Mouse (Mus musculus) CH12.LX (cell line): ENCODE measurements around the gene Lypd8. TPM values are rescaled to one million over a fixed set of nuclear protein-coding genes. Genes with fewer than 3 reads are reported as not detected.

Experiments
- DNase-seq: peaks from one replicate; pipeline ENCODE4 v3.0.0-alpha.2; 2013; ENCODE audit errors: extremely low read depth
- H3K27ac ChIP-seq: 2 replicates; pipeline ENCODE4 v1.5.1; 2012; ENCODE audit warnings: low read depth, mild to moderate bottlenecking, control low read depth, moderate library complexity; ENCODE audit not compliant: insufficient read depth
- H3K27me3 ChIP-seq: replicated peaks from 2 replicates; pipeline ENCODE3; 2012; ENCODE audit warnings: inconsistent platforms
- H3K36me3 ChIP-seq, 2 experiments: replicated peaks in 1 of 2; 2 replicates each; pipeline versions ENCODE3 to v1.6.1; 2012; ENCODE audit warnings: inconsistent platforms in 1 of 2, low read length in 1 of 2, mild to moderate bottlenecking in 1 of 2, mixed read lengths in 1 of 2, moderate library complexity in 1 of 2; ENCODE audit not compliant: control insufficient read depth in 1 of 2, insufficient read depth in 1 of 2
- H3K4me1 ChIP-seq, 2 experiments: 2 replicates each; pipeline ENCODE4 v1.6.1; 2012; ENCODE audit warnings: inconsistent platforms in 1 of 2, moderate library complexity in 1 of 2; ENCODE audit not compliant: insufficient read depth in 2 of 2, control insufficient read depth in 1 of 2
- H3K4me2 ChIP-seq: 2 replicates; pipeline ENCODE4 v1.6.1; 2012; ENCODE audit warnings: low read depth, mild to moderate bottlenecking, control low read depth; ENCODE audit not compliant: poor library complexity, insufficient read depth, severe bottlenecking
- H3K4me3 ChIP-seq, 3 experiments: fragments of 150-350 bp in 1 of 3; sonication (generic) in 1 of 3; replicated peaks in 1 of 3; 2 replicates each; pipeline versions ENCODE3 to v1.5.1; 2011 to 2012; ENCODE audit warnings: low read depth in 2 of 3, low read length in 2 of 3, mild to moderate bottlenecking in 2 of 3, moderate library complexity in 2 of 3, control low read depth in 1 of 3, improper control_type of control experiment in 1 of 3, inconsistent platforms in 1 of 3, mixed read lengths in 1 of 3; ENCODE audit not compliant: poor library complexity in 1 of 3
- H3K79me2 ChIP-seq: replicated peaks from 2 replicates; pipeline ENCODE4 v1.6.1; 2012; ENCODE audit warnings: mild to moderate bottlenecking, moderate library complexity; ENCODE audit not compliant: control insufficient read depth, poor library complexity, insufficient read depth, severe bottlenecking; ENCODE audit errors: extremely low read depth
- H3K9ac ChIP-seq: 2 replicates; pipeline ENCODE4 v1.6.1; 2012; ENCODE audit warnings: low read depth, mild to moderate bottlenecking, control low read depth, moderate library complexity; ENCODE audit not compliant: insufficient read depth
- H3K9me3 ChIP-seq: replicated peaks from 2 replicates; pipeline ENCODE3; 2012; ENCODE audit warnings: low read length, inconsistent platforms, mixed read lengths
- BHLHE40 ChIP-seq: IDR thresholded peaks from 2 replicates; pipeline ENCODE4 v1.6.1; 2011; ENCODE audit warnings: mild to moderate bottlenecking, low read depth, low read length, improper control_type of control experiment
- CHD2 ChIP-seq: IDR thresholded peaks from 2 replicates; pipeline ENCODE4 v1.6.1; 2011; ENCODE audit warnings: low read length, improper control_type of control experiment
- CTCF ChIP-seq, 2 experiments: IDR thresholded peaks in 1 of 2; conservative IDR thresholded peaks in 1 of 2; 2 replicates each; pipeline ENCODE4 v1.5.1; 2011 to 2012; ENCODE audit warnings: low read depth in 2 of 2, low read length in 2 of 2, improper control_type of control experiment in 1 of 2, inconsistent platforms in 1 of 2, mild to moderate bottlenecking in 1 of 2, moderate library complexity in 1 of 2
- E2F4 ChIP-seq: IDR thresholded peaks from 2 replicates; pipeline ENCODE4 v1.6.1; 2011; ENCODE audit warnings: low read depth, low read length, improper control_type of control experiment; ENCODE audit not compliant: insufficient replicate concordance
- ELF1 ChIP-seq: IDR thresholded peaks from 2 replicates; pipeline ENCODE4 v1.6.1; 2014; ENCODE audit warnings: low read depth, mild to moderate bottlenecking, inconsistent platforms, low read length, improper control_type of control experiment
- EP300 ChIP-seq: IDR thresholded peaks from 2 replicates; pipeline ENCODE4 v1.6.1; 2011; ENCODE audit warnings: low read length, improper control_type of control experiment
- GABPA ChIP-seq: IDR thresholded peaks from 2 replicates; pipeline ENCODE4 v1.6.1; 2012; ENCODE audit warnings: low read depth, low read length, improper control_type of control experiment, inconsistent platforms; ENCODE audit not compliant: insufficient replicate concordance
- HCFC1 ChIP-seq: IDR thresholded peaks from 2 replicates; pipeline ENCODE4 v1.6.1; 2012; ENCODE audit warnings: low read depth, mild to moderate bottlenecking, inconsistent platforms, low read length, improper control_type of control experiment
- JUN ChIP-seq: IDR thresholded peaks from 2 replicates; pipeline ENCODE4 v1.6.1; 2011; ENCODE audit warnings: low read depth, mild to moderate bottlenecking, low read length, improper control_type of control experiment, moderate library complexity; ENCODE audit not compliant: insufficient read depth
- MAFK ChIP-seq: IDR thresholded peaks from 2 replicates; pipeline ENCODE4 v1.6.1; 2011; ENCODE audit warnings: low read length, improper control_type of control experiment; ENCODE audit not compliant: insufficient replicate concordance
- MAZ ChIP-seq: IDR thresholded peaks from 2 replicates; pipeline ENCODE4 v1.6.1; 2012; ENCODE audit warnings: low read depth, mild to moderate bottlenecking, inconsistent platforms, low read length, improper control_type of control experiment, moderate library complexity
- MEF2A ChIP-seq: IDR thresholded peaks from 2 replicates; pipeline ENCODE4 v1.6.1; 2014; ENCODE audit warnings: low read depth, mild to moderate bottlenecking, inconsistent platforms, low read length, improper control_type of control experiment, borderline replicate concordance
- MXI1 ChIP-seq: IDR thresholded peaks from 2 replicates; pipeline ENCODE4 v1.6.1; 2011; ENCODE audit warnings: mild to moderate bottlenecking, low read depth, low read length, improper control_type of control experiment
- NELFE ChIP-seq: IDR thresholded peaks from 2 replicates; pipeline ENCODE4 v1.6.1; 2011; ENCODE audit warnings: low read depth, low read length, improper control_type of control experiment
- PAX5 ChIP-seq: IDR thresholded peaks from 2 replicates; pipeline ENCODE4 v1.6.1; 2012; ENCODE audit warnings: low read length, inconsistent platforms, mixed read lengths
- POLR2AphosphoS2 ChIP-seq: IDR thresholded peaks from 2 replicates; pipeline ENCODE4 v1.6.1; 2011; ENCODE audit warnings: low read depth, low read length, improper control_type of control experiment
- RAD21 ChIP-seq: IDR thresholded peaks from 2 replicates; pipeline ENCODE4 v1.6.1; 2011; ENCODE audit warnings: low read depth, mild to moderate bottlenecking, low read length, improper control_type of control experiment, moderate library complexity
- RCOR1 ChIP-seq: conservative IDR thresholded peaks from 2 replicates; pipeline ENCODE4 v1.6.1; 2012; ENCODE audit warnings: low read depth, mild to moderate bottlenecking, inconsistent platforms, low read length, improper control_type of control experiment
- SIN3A ChIP-seq: IDR thresholded peaks from 2 replicates; pipeline ENCODE4 v1.6.1; 2012; ENCODE audit warnings: low read length, improper control_type of control experiment, inconsistent platforms
- TBP ChIP-seq: conservative IDR thresholded peaks from 2 replicates; pipeline ENCODE4 v1.6.1; 2011; ENCODE audit warnings: low read depth, low read length, improper control_type of control experiment
- ZC3H11A ChIP-seq: IDR thresholded peaks from 2 replicates; pipeline ENCODE4 v1.6.1; 2012; ENCODE audit warnings: low read depth, mild to moderate bottlenecking, inconsistent platforms, low read length, improper control_type of control experiment
- ZNF384 ChIP-seq: IDR thresholded peaks from 2 replicates; pipeline ENCODE4 v1.6.1; 2012; ENCODE audit warnings: low read depth, low read length, improper control_type of control experiment, inconsistent platforms
- dilution Hi-C: fragments of 300-500 bp; cut with MboI; formaldehyde crosslinking; loops from 2 replicates; pipeline ENCODE4 v1.14.3; 2020; ENCODE audit warnings: low sequenced_read_pairs; ENCODE audit not compliant: extremely low pct_unique_long_range_greater_than_20kb, extremely low pct_ligation_motif_present
- in situ Hi-C: fragments of 300-500 bp; cut with MboI; formaldehyde crosslinking; loops from 3 replicates; pipeline ENCODE4 v1.14.3; 2019; ENCODE audit warnings: low sequenced_read_pairs, low pct_ligation_motif_present, low pct_unique_long_range_greater_than_20kb, mixed read lengths
- polyA plus RNA-seq: library from polyadenylated mRNA; unstranded; fragments of >175 nt; gene quantifications from 2 replicates; pipeline ENCODE4 v1.2.1, GENCODE M21; 2012; ENCODE audit warnings: low read depth; ENCODE audit not compliant: insufficient read length
- total RNA-seq, 2 experiments: library from RNA; depleted of rRNA; stranded (reverse); fragments of 300-350 nt in 1 of 2; fragments of >200 nt in 1 of 2; gene quantifications; 2 replicates each; pipeline ENCODE4 v1.2.3; 2012 to 2014

The Lypd8 gene
- total and polyA plus RNA-seq, 3 experiments, result not detected

DNA sequence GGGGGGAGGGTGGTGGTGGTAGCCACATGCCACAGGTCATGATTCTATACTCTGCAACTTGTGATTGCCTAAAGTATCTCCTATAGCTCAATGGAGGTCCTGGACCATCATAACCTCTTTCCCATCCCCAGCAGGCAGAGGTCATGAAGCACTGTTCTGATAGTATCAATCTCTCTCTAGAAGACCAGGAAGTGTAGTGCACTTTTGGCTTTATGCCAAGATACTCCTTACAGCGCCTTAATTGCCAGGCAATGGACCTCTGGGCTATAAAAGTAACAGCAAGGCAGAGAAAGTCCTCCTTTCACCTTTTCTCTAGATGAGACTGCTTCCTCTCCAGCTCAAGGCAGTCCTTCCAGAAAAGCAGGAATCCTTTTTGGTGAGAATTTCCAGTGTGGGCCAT lies 42.0 kb downstream of the Lypd8 start, which contains the start of gene 1810065E05Rik:
TSS of gene 1810065E05Rik (plus strand) at position 297 of the 400 bp plus-strand sequence.
- no peak for TF ChIP-seq MEF2A
- TF ChIP-seq CHD2, result no peak
- TF ChIP-seq HCFC1, result no peak
- TF ChIP-seq CTCF (conservative IDR thresholded peaks at IDR 0.05 in 1 of 2, IDR thresholded peaks at IDR 0.05 in 1 of 2; ENCODE audit: low read depth in 2 of 2, low read length in 2 of 2), result no peak
- TF ChIP-seq MAZ, result no peak
- no peak for TF ChIP-seq GABPA
- TF ChIP-seq E2F4, result no peak
- no peak for TF ChIP-seq MAFK
- TF ChIP-seq PAX5, result no peak
- no peak for TF ChIP-seq EP300
- TF ChIP-seq BHLHE40, result no peak
- no peak for TF ChIP-seq SIN3A
- TF ChIP-seq MXI1, result no peak
- no peak for TF ChIP-seq ZC3H11A
- TF ChIP-seq ELF1, result no peak
- TF ChIP-seq JUN, result no peak
- no peak for TF ChIP-seq ZNF384
- no peak for TF ChIP-seq RCOR1
- TF ChIP-seq NELFE, result no peak
- in situ Hi-C loops, result no loop called here

DNA sequence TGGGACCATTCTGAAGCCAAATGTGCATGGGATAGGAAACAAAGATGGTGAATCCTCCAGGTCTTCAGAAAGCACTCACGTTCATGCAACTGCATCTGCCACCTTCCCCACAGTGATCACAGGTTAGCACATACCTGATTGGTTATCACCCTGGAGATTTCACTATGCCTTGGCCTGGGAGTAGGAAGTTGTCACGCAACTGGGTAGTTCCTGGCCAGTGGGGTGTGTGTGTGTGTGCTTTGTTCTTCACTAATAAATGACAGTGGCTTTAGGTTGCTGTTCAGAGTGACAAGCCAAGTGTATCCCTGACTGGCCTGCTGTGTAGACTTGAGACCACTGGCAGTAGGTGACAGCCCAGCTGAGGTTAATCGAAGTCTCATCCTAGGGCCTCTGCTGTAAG lies 53.4 kb downstream of the Lypd8 start, which contains the start of gene Gm12253:
TSS of gene Gm12253 (plus strand) at position 301 of the 400 bp plus-strand sequence.
- Histone ChIP-seq H3K4me2 (no peak within 1 kb of the TSS), H3K79me2 (no peaks in the 10 kb centered on the region), H3K4me3 (no peak within 1 kb of the TSS), H3K27me3 (peaks cover 95% of the 10 kb centered on the region), H3K9me3 (no peaks in the 10 kb centered on the region), H3K36me3 (no peaks in the 10 kb centered on the region), H3K4me1 (0 out of 4 replicates have a peak, but pooled peaks cover 3 to 5% of the 10 kb centered on the region in 2 experiments), H3K27ac (no peak within 1 kb of the TSS), H3K9ac (no peak within 1 kb of the TSS)
- TF ChIP-seq RAD21 (no peak), TBP (no peak), CHD2 (no peak), POLR2AphosphoS2 (no peak)
- dilution Hi-C loops (no loop called here), in situ Hi-C loops (loop anchor here (5.0 kb wide), 1 partner anchor 35 kb away; no protein-coding TSS in a partner anchor)
- DNase-seq, result no peak

More for the DNA sequence above, 42.0 kb downstream of the Lypd8 start, which contains the start of gene 1810065E05Rik:
- H3K4me2 ChIP-seq, result no peak within 1 kb of the TSS
- H3K9ac ChIP-seq, result no peak within 1 kb of the TSS
- peaks cover 96% of the 10 kb centered on the region for H3K27me3 ChIP-seq
- no peaks in the 10 kb centered on the region for H3K36me3 ChIP-seq
- no peaks in the 10 kb centered on the region; a peak in 1 of 4 replicates for H3K4me1 ChIP-seq
- no peaks in the 10 kb centered on the region for H3K9me3 ChIP-seq
- no peak for DNase-seq
- H3K4me3 ChIP-seq, result no peak within 1 kb of the TSS
- dilution Hi-C loops, result no loop called here
- H3K79me2 ChIP-seq, result no peaks in the 10 kb centered on the region
- H3K27ac ChIP-seq, result no peak within 1 kb of the TSS
